Mouse (Mus musculus) brain, embryonic 14.5 days (tissue): ENCODE measurements at regions not wholly inside any gene's neighbourhood (a gene's known extent, or its start where the extent isn't known, plus 50 kb on each side); places are given as distances from the start of the nearest gene placed in this dataset.

Experiments
- CTCF ChIP-seq: fragments of 200-500 bp; IDR thresholded peaks from 2 replicates; pipeline ENCODE4 v1.5.1; 2012; ENCODE audit warnings: inconsistent platforms, mild to moderate bottlenecking, moderate library complexity, borderline replicate concordance; ENCODE audit not compliant: insufficient read depth, insufficient read length; ENCODE audit errors: extremely low read depth
- POLR2A ChIP-seq: fragments of 200-500 bp; IDR thresholded peaks from 2 replicates; pipeline ENCODE4 v1.6.1; 2012; ENCODE audit warnings: mild to moderate bottlenecking, inconsistent platforms, borderline replicate concordance; ENCODE audit not compliant: poor library complexity, insufficient read depth, insufficient read length, severe bottlenecking; ENCODE audit errors: extremely low read depth

DNA sequence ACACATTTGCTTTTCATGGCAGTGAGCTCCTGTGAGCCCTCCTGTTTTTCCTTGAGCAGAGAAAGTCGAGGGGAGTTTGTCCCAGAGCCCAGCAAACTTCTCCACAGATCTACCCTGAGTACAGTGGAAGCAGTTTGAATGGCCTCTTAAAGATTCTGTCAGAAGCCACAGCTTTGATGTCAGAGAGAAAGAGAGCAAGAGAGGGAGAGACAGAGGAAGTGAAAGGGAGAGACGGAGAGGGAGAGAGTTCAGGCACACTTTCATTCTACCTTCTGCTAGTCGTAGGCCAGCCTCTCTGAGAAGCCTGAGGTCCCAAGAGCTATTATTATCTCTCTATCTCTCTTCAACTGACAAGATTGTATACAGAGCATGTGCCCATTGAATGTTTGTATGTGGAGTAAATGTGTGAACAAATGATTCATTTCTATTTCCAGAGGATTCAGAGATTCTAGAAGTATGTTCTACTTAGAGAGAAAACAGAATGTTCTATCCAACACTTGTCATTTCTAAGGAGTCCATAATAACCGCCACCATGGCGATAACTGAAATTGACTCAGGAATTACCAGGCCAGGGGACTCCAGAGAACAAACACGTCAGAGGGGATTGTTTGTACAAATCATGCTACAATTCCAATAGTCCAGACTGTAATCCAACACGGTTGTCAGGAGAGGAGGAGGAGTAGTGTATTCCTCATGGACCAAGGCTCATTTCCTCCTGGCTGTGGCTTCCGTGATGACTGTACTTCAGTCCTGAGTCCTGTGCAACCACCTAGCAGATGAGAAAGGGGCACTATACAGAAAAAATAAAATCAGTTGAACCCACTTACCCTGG, 183.6 kb upstream of the Sesn3 start:
- no peak for TF ChIP-seq CTCF
- TF ChIP-seq POLR2A: no peak
